Mouse (Mus musculus) limb, embryonic 14.5 days (tissue): Measurements from ENCODE around the gene Ccdc194. TPM values are rescaled to one million over a fixed set of nuclear protein-coding genes. Genes with fewer than 3 reads are reported as not detected.
A peak's percentile ranks its signal among the peaks of the same experiment; 100 is the strongest.

Source experiments
- ATAC-seq: fragments of 200-750 bp; cut with Nextera tagmentation; 2 replicates; pipeline ENCODE4 v1.8.0; 2017; ENCODE audit warnings: low read depth, moderate number of reproducible peaks, moderate TSS enrichment; ENCODE audit not compliant: low FRiP score
- DNase-seq: peaks from one replicate; pipeline ENCODE4 v3.0.0-alpha.2; 2015; ENCODE audit warnings: low spot score
- H3K27ac ChIP-seq: fragments of 300-500 bp; sonication (generic); replicated peaks from 2 replicates; pipeline ENCODE4 v1.5.1; 2014; ENCODE audit warnings: low read depth, mild to moderate bottlenecking, low read length, moderate library complexity, mixed read lengths
- H3K27me3 ChIP-seq: fragments of 300-500 bp; sonication (generic); 2 replicates; pipeline ENCODE4 v1.6.1; 2014; ENCODE audit warnings: low read length, mixed read lengths; ENCODE audit not compliant: control insufficient read depth, insufficient read depth
- H3K36me3 ChIP-seq: fragments of 300-500 bp; sonication (generic); 2 replicates; pipeline ENCODE4 v1.6.1; 2014; ENCODE audit warnings: mild to moderate bottlenecking, low read length, moderate library complexity, mixed read lengths; ENCODE audit not compliant: control insufficient read depth, insufficient read depth
- H3K4me1 ChIP-seq: fragments of 300-500 bp; sonication (generic); 2 replicates; pipeline ENCODE4 v1.6.1; 2014; ENCODE audit warnings: antibody characterized with exemption, low read length, mixed read lengths; ENCODE audit not compliant: control insufficient read depth, insufficient read depth
- H3K4me2 ChIP-seq: fragments of 300-500 bp; sonication (generic); replicated peaks from 2 replicates; pipeline ENCODE4 v1.6.1; 2014; ENCODE audit warnings: low read depth, mild to moderate bottlenecking, low read length, moderate library complexity; ENCODE audit not compliant: severe bottlenecking
- H3K4me3 ChIP-seq: fragments of 300-500 bp; sonication (generic); replicated peaks from 2 replicates; pipeline ENCODE4 v1.5.1; 2014; ENCODE audit warnings: low read length
- H3K9ac ChIP-seq: fragments of 300-500 bp; sonication (generic); 2 replicates; pipeline ENCODE4 v1.6.1; 2014; ENCODE audit warnings: mild to moderate bottlenecking, low read depth, low read length, moderate library complexity; ENCODE audit not compliant: severe bottlenecking
- H3K9me3 ChIP-seq: fragments of 300-500 bp; sonication (generic); 2 replicates; pipeline ENCODE4 v1.6.1; 2016; ENCODE audit warnings: low read length; ENCODE audit not compliant: control insufficient read depth
- POLR2A ChIP-seq: fragments of 200-500 bp; IDR thresholded peaks from 2 replicates; pipeline ENCODE4 v1.8.0; 2012; ENCODE audit warnings: inconsistent platforms, mild to moderate bottlenecking, moderate library complexity, borderline replicate concordance; ENCODE audit not compliant: insufficient read depth, insufficient read length; ENCODE audit errors: extremely low read depth
- WGBS: fragments of 180-500 bp; shearing (Covaris S2); extraction: QIAGEN DNeasy Blood & Tissue Kit; methylation state at CpG from one replicate; pipeline ENCODE4 v1.1.7; 2014; 5-methylcytosine and 5-hydroxymethylcytosine counted together
- polyA plus RNA-seq, 2 experiments: library from polyadenylated mRNA; depleted of rRNA in 1 of 2; stranded (reverse) in 1 of 2; unstranded in 1 of 2; fragments of >200 nt; fragmentation: Nextera tagmentation in 1 of 2; extraction: Ambion mirVana in 1 of 2; gene quantifications; 2 replicates each; pipeline versions ENCODE4 v1.2.1 to v1.2.3; 2012 to 2014

Ccdc194 gene
- polyA plus RNA-seq, 2 experiments = 1.2 to 1.6 TPM

DNA sequence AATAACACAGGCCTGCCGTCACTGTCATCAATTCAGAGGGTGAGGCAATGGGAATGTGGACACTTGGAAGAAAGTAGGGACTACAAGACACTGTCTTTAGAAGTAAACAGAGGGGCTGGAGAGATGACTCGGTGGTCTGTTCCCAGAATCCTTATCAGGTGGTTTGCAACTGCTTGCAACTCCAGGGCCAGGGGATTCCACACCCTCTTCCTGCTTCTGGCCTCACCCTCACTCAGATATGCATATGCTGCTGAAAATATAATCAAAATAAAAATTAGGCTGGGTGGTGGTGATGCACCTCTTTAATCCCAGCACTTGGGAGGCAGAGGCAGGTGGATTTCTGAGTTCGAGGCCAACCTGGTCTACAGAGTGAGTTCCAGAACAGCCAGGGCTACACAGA lies 34.6 kb upstream of the Ccdc194 start:
- DNase-seq (no peak), ATAC-seq (no peak)
- Histone ChIP-seq H3K9me3 (peaks cover 4% of the 10 kb centered on the region), H3K36me3 (no peaks in the 10 kb centered on the region), H3K9ac (no peak overlapping the region), H3K27ac (no peak overlapping the region), H3K4me3 (no peak overlapping the region), H3K4me1 (peaks cover 6% of the 10 kb centered on the region), H3K4me2 (no peak overlapping the region), H3K27me3 (peaks cover 79% of the 10 kb centered on the region)
- WGBS = 67% methylated on average over 3 of the region's 3 CpGs
- TF ChIP-seq POLR2A = no peak

GRCm38 (mm10) chr8:71558958-71559690 lies 33.6 kb upstream of the Ccdc194 start:
- TF ChIP-seq POLR2A = no peak
- WGBS = 2% methylated on average over 24 of the region's 24 CpGs
- peaks cover 6% of the 10 kb centered on the region for H3K4me1 ChIP-seq
- peak overlapping the region; percentile 36 for H3K4me3 ChIP-seq
- H3K27me3 ChIP-seq = peaks cover 79% of the 10 kb centered on the region
- DNase-seq (peak; percentile 76), ATAC-seq (peak; percentile 23; the same call in 1 of the 2 replicates)
- H3K4me2 ChIP-seq = peak overlapping the region; percentile 50
- H3K36me3 ChIP-seq = no peaks in the 10 kb centered on the region
- H3K27ac ChIP-seq = no peak overlapping the region
- peaks cover 2% of the 10 kb centered on the region for H3K9me3 ChIP-seq
- peak overlapping the region; percentile 40; the same call in 1 of the 2 replicates for H3K9ac ChIP-seq

- Histone ChIP-seq H3K4me1 (peaks cover 6% of the 10 kb centered on the region), H3K9ac (peak within 1 kb of the TSS; percentile 40; the same call in 1 of the 2 replicates), H3K4me2 (peak within 1 kb of the TSS; percentile 50), H3K9me3 (no peaks in the 10 kb centered on the region), H3K27ac (no peak within 1 kb of the TSS), H3K36me3 (no peaks in the 10 kb centered on the region), H3K27me3 (peaks cover 74% of the 10 kb centered on the region), H3K4me3 (peak within 1 kb of the TSS; percentile 36)
- TF ChIP-seq POLR2A = no peak
- WGBS = 5% methylated on average over 68 of the region's 70 CpGs
- DNase-seq (no peak), ATAC-seq (peak; percentile 18; the same call in 1 of the 2 replicates)
These were observed 32.8 kb upstream of the Ccdc194 start, which contains the start of gene Tmem221 for GRCm38 (mm10) chr8:71558071-71558957. TSS of gene Tmem221 (minus strand) at chr8:71558871.

DNA sequence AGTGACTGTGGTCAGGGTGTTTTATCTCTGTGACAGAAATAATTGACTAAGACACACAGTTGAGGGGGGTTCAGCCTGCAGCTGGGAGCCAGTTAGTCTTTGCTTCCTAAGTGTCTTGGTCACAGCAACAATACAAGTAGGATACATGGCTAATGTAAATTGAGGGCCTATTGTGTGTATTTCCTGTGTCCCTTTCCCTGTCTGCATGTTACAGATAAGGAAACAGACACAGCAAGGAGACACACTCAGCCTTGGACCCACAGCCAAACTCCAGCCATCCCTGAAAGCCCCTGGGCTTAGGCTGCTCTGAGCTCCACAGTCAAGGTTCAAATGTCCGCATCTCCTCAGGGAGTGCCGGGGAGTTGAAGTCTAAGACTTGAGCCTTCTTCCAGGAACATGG lies 29.1 kb upstream of the Ccdc194 start:
- TF ChIP-seq POLR2A = no peak
- Histone ChIP-seq H3K4me2 (no peak overlapping the region), H3K36me3 (no peaks in the 10 kb centered on the region), H3K27ac (no peak overlapping the region), H3K27me3 (peaks cover 38% of the 10 kb centered on the region), H3K4me3 (no peak overlapping the region), H3K9ac (no peak overlapping the region), H3K9me3 (no peaks in the 10 kb centered on the region), H3K4me1 (no peaks in the 10 kb centered on the region)
- 92% methylated on average over 2 of the region's 2 CpGs for WGBS
- ATAC-seq (no peak), DNase-seq (no peak)

GRCm38 (mm10) chr8:71554001-71554400 lies 28.5 kb upstream of the Ccdc194 start:
- no peak for TF ChIP-seq POLR2A
- Histone ChIP-seq H3K9ac (no peak overlapping the region), H3K36me3 (no peaks in the 10 kb centered on the region), H3K27me3 (peaks cover 32% of the 10 kb centered on the region), H3K4me3 (no peak overlapping the region), H3K27ac (no peak overlapping the region), H3K4me1 (no peaks in the 10 kb centered on the region), H3K9me3 (no peaks in the 10 kb centered on the region), H3K4me2 (no peak overlapping the region)
- WGBS = 70% methylated on average over 6 of the region's 6 CpGs
- DNase-seq = no peak
- ATAC-seq = no peak
